Mouse (Mus musculus) ES-CJ7 (cell line): ENCODE results near the gene Cntn2.

Source experiments
- DNase-seq: peaks from one replicate; pipeline ENCODE4 v3.0.0; 2011; ENCODE audit warnings: low read depth, low spot score

Cntn2 gene

GRCm38 (mm10) chr1:132542762-132543306 lies at the start of gene Cntn2:
Gene Cntn2 (minus strand): TSS chr1:132543256.
- peak; percentile 79 for DNase-seq

DNA sequence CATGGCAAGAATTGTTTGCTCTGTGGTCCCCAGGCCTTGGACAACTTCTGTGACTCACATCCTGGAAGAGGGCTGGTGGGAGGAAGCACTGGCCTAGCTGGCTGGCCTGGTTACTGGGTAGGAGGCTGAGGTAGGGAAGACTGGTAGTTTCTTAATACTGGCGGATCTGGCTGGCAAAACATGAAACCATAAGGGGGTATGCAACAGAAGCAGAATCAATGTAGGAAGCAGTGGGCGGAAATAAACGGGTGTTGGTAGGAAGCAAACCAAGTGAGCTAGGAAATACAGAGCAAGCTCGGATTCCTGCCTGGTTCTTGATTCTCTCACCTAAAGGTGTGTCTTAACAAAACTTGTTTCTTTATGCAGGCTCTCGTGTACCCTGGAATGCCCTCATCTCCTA lies 49.1 kb upstream of the Cntn2 start:
- no peak for DNase-seq

DNA sequence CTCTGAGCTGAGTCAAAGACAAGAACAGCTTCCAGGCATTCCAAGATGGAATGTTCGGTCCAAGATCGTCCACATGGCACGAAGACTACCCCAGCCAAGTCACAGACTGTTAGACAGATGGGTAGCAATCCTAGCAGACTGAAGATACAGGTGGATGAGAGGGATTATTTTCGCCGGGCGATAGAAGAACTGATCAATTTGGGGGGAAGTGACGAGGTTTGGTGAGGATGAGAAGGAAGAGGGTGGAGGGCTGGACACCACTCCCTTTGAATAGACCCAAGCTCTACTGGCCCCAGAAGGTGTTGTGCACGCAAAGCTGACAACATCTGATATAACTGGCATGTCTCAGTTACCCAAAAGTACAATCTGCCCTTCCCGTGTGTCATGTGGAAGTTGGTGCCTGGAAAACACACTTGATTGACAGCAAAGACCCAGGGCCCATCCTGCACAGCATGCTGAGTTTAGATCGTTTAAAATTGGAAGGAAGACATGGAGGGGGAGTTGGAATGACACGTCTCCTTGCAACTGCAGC lies 48.4 kb upstream of the Cntn2 start:
- no peak for DNase-seq

GRCm38 (mm10) chr1:132586679-132587201 lies 43.7 kb upstream of the Cntn2 start:
- DNase-seq: peak; percentile 58

DNA sequence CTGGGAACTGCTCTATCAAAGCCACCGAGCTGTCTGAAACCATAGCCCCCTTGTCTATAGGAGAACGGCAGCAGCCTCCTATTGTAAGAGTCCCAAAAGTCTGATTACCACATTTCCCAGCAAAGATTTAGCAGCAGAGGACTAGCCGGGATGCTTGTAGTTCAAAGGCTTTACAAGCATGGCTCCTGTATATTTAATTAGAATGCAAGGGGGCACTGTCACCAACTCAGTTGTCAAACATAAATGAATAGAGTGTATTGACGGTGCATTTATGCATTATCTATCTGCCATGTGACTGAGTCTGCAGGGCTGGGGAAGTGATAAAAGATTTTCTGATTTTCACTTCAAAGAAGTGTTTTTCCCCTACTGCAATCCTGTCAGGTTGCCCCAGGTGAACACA lies 42.3 kb upstream of the Cntn2 start:
- no peak for DNase-seq

DNA sequence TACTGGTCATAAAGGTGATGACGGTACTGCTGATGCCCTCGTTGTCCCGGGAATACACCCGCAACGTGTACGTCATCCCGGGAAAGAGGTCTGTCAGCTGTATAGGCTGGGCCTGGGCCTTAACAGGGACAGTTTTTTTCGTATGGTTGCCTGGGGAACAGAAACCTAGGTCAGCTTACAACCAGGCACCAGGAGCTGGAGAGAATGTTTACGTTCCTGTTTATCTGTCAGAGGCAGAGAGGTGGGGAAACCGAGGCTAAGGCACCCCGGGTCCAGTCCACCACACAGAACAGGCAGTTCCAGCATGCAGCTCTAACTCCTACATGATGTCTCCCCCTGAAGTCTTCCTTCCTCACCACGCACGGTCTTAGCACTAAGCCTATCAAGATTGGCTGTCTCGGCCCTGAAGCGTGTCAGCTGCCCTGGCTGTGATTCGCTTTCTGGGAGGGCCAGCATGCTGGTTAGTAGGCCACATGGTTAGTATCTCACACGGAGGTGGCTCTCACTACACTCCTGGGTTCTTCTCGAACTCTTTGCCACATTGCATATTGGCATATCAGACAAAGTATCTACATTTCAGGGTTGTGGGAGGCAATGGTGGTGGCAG lies 40.0 kb upstream of the Cntn2 start:
- no peak for DNase-seq

DNA sequence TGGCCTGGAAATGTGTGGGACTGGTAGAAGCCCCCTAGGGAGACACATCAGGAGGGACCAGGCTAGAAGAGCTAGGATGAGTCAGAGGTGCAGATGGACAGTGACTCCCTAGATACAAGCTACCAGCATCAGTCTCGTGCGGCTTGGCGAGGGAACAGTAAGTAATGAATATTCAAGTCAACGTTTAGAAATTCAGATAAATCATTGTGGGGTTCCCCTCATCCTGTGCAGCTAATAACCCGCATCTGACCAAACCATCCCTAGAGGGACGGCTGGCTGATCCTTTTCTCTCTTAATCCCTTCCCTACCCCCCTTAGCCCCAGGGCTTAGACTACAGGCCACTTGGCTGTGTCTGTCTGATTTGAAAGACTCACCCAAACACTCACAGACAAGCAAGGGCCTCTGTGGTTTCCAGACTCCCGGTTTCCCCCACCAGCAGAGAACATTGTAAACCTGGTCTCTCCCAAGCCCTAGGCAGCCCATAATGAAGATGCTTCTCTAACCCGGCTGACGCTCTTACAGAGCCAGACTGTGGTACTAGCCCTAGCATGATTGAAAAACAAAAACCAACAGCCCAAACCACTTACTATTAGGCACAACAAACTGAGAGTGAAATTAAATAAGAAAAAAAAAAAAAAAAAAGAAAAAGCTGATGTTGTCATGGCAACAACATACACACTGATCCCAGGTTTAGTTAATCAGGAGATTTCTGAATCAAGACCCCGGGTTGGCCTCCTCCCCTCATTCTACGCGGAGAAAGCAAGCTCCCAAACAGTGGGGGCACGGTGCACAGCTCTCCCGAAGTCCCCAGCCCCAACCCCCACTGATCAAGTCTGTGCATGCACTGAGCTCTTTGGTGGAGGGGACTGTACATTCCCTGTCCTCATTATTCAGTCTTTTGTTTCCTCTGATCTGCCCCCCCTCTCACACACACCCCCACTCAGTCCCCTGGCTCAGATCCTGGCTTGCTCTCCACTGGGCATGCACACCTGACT lies 39.1 kb upstream of the Cntn2 start:
- peak; percentile 19 for DNase-seq

GRCm38 (mm10) chr1:132580063-132580462 lies 37.0 kb upstream of the Cntn2 start:
- no peak for DNase-seq

DNA sequence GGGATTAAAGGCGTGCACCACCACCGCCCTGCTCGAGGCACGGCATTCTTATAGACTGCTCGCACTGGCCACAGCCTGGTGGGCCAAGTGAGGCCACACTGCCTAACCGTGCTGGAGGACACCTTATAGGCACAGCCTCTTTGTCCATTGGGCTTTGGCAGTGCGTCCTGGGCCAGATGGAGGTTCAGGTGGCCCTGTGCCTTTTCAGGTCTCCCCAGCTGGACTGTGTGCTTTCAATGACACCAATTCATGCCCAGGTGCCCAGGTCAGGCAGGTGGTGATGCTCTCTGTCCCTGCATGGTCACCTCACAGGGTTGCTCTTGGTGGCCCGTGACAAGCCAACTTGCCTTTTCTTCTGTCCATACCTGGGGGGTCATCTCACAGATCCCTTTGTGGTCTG lies 33.8 kb upstream of the Cntn2 start:
- DNase-seq: no peak

- no peak for DNase-seq
Observed at GRCm38 (mm10) chr1:132572851-132573250, 29.8 kb upstream of the Cntn2 start.

DNA sequence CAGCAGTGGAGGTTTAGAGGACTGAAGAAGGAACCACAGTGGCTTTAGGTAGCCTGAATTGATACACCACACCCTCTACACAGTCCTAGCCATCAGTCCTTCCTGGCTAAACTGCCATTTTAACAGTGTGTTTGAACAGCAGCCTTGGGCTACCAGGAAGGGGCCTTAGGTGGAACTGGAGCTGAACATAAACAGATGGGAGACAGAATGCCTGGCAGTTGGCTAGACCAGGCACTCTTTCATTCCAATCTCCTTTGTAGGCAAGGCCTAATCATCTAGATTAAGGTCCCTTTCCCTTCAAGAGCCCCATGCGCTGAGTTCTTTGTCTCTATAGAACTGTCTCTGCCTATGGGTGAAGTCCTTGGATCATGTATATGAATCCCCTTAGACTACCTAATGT lies 28.6 kb upstream of the Cntn2 start:
- DNase-seq: no peak

DNA sequence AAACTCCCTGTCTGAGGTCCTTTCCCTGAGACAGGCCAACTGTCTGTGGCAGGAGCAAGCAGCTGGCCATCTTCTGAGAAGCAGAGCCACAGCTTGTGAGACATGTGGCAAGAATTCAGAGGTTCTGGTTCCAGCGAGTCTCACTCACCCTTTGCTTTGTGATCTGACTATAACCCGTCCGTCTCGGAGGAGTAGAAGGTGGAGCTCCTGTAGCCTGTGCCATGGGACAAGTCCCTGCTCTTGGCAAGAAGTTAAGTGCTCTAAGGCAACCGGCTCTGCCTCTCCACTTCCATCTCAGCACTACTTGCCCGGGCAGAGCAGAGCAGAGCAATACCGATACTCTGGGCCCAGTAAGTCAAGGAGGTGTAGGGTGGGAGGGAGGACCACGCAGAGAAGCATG lies 27.9 kb upstream of the Cntn2 start:
- no peak for DNase-seq

- DNase-seq: no peak
Observed at GRCm38 (mm10) chr1:132570068-132570780, 27.2 kb upstream of the Cntn2 start.

- no peak for DNase-seq
Observed at GRCm38 (mm10) chr1:132569516-132569915, 26.5 kb upstream of the Cntn2 start.

DNA sequence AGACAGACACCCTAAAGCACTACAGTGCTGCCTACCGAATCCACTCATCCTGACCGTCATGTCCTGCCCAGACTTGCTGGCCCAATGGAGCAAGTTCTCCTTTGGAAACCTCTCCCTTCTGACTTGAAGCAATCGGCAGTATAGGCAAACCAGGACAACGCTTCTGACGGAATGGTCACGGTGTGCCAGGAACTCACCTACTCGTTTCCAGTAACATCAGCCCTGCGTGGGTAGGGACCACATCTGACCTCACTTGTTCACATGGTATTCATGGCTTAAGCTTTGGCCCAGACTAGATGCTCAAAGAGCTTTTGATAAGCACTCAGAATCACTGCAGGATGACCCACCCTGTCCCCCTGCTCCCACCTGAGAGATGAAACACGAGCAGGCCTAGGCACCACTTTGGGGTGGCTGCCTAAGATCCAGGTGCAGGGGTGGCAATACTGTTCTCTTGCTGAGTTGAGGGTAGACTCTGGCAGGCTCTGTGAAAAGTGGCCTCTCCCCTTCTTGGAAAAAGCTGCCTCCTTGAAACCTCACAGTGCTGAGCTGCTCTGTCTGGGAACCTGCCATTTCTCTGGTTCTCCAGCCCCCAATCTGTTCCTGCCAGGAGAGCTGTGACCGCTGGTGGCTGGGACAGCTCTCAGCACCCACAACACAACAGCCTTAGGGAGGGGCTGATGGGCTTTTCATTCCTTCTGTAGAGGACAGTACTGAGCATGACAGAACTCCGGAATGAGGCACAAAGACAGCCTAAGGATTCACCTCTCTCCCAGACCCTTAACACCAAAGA lies 24.5 kb upstream of the Cntn2 start:
- DNase-seq: no peak

DNA sequence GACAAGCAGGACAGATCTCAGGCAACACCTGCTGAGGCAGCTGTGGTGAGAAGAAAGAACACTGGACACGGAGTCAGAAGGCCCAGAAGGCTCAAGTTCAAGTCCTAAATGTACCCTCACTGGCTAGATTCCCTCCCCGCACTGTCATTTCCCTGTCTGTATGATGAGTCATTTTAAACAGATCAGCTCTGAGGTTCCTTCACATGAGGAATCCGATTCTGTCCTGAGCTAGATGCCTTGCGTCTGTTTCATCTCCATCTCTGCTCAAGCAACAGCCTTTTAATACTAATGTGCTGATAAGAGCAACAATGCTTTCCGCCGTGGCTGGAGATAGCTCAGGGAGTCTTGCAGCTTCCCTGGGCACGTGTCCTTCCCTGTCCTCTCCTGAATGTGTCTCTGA lies 22.7 kb upstream of the Cntn2 start:
- DNase-seq: no peak

DNA sequence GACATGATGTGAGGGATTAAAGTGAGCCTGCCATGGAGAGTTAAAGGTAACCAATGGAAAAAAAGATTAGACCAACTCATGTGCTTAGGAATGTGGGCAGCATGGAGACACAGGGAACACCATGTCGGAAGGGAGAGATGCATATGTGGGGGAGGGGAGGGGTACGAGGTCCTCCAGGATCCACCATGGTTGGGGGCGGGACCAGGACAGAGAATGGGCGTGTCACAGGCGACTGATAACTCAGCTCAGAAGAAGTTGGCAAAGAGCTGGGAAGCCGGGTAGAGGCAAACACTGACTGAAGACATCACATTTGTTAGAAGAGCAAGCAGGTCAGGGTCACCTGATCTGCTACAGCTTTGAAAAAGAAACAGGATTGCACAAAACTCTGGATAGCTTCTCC lies 21.9 kb upstream of the Cntn2 start:
- peak; percentile 43 for DNase-seq

DNA sequence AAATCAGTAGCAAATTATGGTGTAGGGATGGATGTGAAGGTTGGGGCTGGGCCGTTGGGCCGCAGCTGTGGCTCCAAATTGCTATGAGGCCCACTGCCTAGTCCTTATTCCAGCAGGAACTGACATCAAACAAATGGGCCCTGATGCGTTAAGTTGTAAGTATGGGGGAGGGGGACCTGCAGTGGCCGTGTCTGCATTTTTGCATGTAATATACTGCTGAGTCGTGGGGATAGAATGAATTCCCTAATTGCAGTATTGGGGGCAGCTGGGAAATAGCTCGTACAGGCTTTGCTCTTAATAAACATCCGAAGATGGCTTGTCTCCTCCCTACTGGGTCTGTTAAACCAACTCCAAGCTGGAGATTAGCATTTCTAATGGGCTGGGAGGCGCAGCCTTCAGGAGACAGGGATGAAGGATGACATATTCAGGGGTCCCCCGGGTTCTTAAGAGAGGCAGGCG lies 19.3 kb upstream of the Cntn2 start:
- no peak for DNase-seq

DNA sequence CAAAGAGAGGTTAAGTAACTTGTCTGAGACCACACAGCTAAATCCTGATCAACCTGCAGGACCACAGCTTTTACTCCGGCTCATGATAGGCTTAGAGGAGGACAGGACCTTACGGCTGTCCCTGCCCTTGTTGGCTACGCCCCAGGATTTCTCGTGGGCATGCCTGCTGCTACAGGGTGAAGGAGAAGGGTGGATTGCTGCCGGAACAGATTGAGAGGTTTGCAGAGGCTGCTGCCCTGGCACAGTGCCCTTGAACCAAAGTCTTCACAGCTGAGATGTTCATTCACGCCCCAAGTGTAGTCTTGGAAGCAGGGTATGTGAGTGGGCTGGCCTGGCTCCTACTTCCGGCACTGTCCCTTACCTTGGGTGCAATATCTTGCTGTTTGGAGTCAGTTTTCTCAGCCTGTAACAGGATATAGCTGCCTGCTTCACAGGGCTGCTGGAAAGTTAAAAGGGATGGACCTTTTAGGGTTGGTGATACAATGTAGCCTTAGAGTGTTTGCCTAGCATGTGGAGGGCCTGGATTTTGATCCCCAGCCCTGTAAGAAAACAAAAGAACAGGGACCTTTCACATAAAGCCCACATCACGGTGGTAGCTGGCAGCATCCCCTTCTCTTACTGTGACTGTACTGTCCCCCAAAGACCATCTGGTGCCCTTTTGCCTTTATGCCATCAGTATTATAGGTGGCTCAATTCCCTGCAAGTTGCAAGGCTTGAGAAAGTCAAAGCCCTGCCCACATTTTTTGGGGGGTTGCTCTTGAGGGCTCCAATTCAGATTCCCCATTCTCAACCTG lies 18.0 kb upstream of the Cntn2 start:
- no peak for DNase-seq

- DNase-seq: no peak
Observed at GRCm38 (mm10) chr1:132559045-132559444, 16.0 kb upstream of the Cntn2 start.
